Mouse (Mus musculus): ENCODE measurements at regions not wholly inside any gene's neighbourhood (a gene's known extent, or its start where the extent isn't known, plus 50 kb on each side); places are given as distances from the start of the nearest gene placed in this dataset.

- ATAC-seq (ENCODE audit: low FRiP score, low TSS enrichment): no peak
- TF ChIP-seq CTCF (IDR thresholded peaks at IDR 0.05; ENCODE audit: low read depth) (no peak), EP300 (optimal IDR thresholded peaks at IDR 0.05) (no peak)
- 87% methylated on average over 17 of the region's 17 CpGs for WGBS
- Histone ChIP-seq H3K9ac (ENCODE audit: low read length) (no peak overlapping the region), H3K27ac (replicated peaks) (no peak overlapping the region), H3K4me1 (replicated peaks; ENCODE audit: control insufficient read depth, insufficient read depth) (no peaks in the 10 kb centered on the region), H3K4me3 (ENCODE audit: low read depth, low read length) (no peak overlapping the region), H3K4me2 (replicated peaks; ENCODE audit: low read depth) (no peak overlapping the region), H3K27me3 (ENCODE audit: control insufficient read depth, insufficient read depth, low read length) (no peaks in the 10 kb centered on the region), H3K9me3 (ENCODE audit: control insufficient read depth, low read length) (no peaks in the 10 kb centered on the region), H3K36me3 (ENCODE audit: control insufficient read depth, insufficient read depth, low read length) (no peaks in the 10 kb centered on the region)
- DNase-seq (ENCODE audit: low spot score): no peak
These were observed 235.3 kb upstream of the Adgrl2 start for GRCm38 (mm10) chr3:149225684-149226083.

- no peak overlapping the region for H3K4me3 ChIP-seq (ENCODE audit: low read depth, low read length)
- WGBS: 50% methylated on average over 4 of the region's 4 CpGs
- no peak overlapping the region for H3K27ac ChIP-seq (replicated peaks)
- H3K4me1 ChIP-seq (replicated peaks; ENCODE audit: control insufficient read depth, insufficient read depth): peaks cover 6% of the 10 kb centered on the region; the same call in 1 of the 2 replicates
- no peaks in the 10 kb centered on the region for H3K36me3 ChIP-seq (ENCODE audit: control insufficient read depth, insufficient read depth, low read length)
- H3K27me3 ChIP-seq (ENCODE audit: control insufficient read depth, insufficient read depth, low read length): no peaks in the 10 kb centered on the region
- TF ChIP-seq EP300 (optimal IDR thresholded peaks at IDR 0.05): no peak
- TF ChIP-seq CTCF (IDR thresholded peaks at IDR 0.05; ENCODE audit: low read depth): no peak
- DNase-seq (ENCODE audit: low spot score) (no peak), ATAC-seq (ENCODE audit: low FRiP score, low TSS enrichment) (no peak)
- H3K9ac ChIP-seq (ENCODE audit: low read length): no peak overlapping the region
- H3K4me2 ChIP-seq (replicated peaks; ENCODE audit: low read depth): no peak overlapping the region
- H3K9me3 ChIP-seq (ENCODE audit: control insufficient read depth, low read length): no peaks in the 10 kb centered on the region
These were observed 233.9 kb upstream of the Adgrl2 start for GRCm38 (mm10) chr3:149224271-149224670.

- H3K27ac ChIP-seq (replicated peaks): no peak overlapping the region
- WGBS: 75% methylated on average over 5 of the region's 5 CpGs
- ATAC-seq (ENCODE audit: low FRiP score, low TSS enrichment): no peak
- no peak overlapping the region for H3K4me2 ChIP-seq (replicated peaks; ENCODE audit: low read depth)
- no peak overlapping the region for H3K9ac ChIP-seq (ENCODE audit: low read length)
- H3K4me3 ChIP-seq (ENCODE audit: low read depth, low read length): no peak overlapping the region
- no peak for DNase-seq (ENCODE audit: low spot score)
- H3K9me3 ChIP-seq (ENCODE audit: control insufficient read depth, low read length): no peaks in the 10 kb centered on the region
- peaks cover 6% of the 10 kb centered on the region; the same call in 1 of the 2 replicates for H3K4me1 ChIP-seq (replicated peaks; ENCODE audit: control insufficient read depth, insufficient read depth)
- no peak for TF ChIP-seq CTCF (IDR thresholded peaks at IDR 0.05; ENCODE audit: low read depth)
- TF ChIP-seq EP300 (optimal IDR thresholded peaks at IDR 0.05): no peak
- H3K36me3 ChIP-seq (ENCODE audit: control insufficient read depth, insufficient read depth, low read length): no peaks in the 10 kb centered on the region
- no peaks in the 10 kb centered on the region for H3K27me3 ChIP-seq (ENCODE audit: control insufficient read depth, insufficient read depth, low read length)
These were observed 233.4 kb upstream of the Adgrl2 start for GRCm38 (mm10) chr3:149223776-149224175.

GRCm38 (mm10) chr3:149220958-149221357 lies 230.6 kb upstream of the Adgrl2 start:
- Histone ChIP-seq H3K4me1 (replicated peaks; ENCODE audit: control insufficient read depth, insufficient read depth) (peaks cover 6% of the 10 kb centered on the region; the same call in 1 of the 2 replicates), H3K36me3 (ENCODE audit: control insufficient read depth, insufficient read depth, low read length) (no peaks in the 10 kb centered on the region), H3K4me2 (replicated peaks; ENCODE audit: low read depth) (no peak overlapping the region), H3K9ac (ENCODE audit: low read length) (no peak overlapping the region), H3K4me3 (ENCODE audit: low read depth, low read length) (no peak overlapping the region), H3K27ac (replicated peaks) (no peak overlapping the region), H3K27me3 (ENCODE audit: control insufficient read depth, insufficient read depth, low read length) (no peaks in the 10 kb centered on the region), H3K9me3 (ENCODE audit: control insufficient read depth, low read length) (no peaks in the 10 kb centered on the region)
- 73% methylated on average over 4 of the region's 4 CpGs for WGBS
- no peak for ATAC-seq (ENCODE audit: low FRiP score, low TSS enrichment)
- TF ChIP-seq CTCF (IDR thresholded peaks at IDR 0.05; ENCODE audit: low read depth) (no peak), EP300 (optimal IDR thresholded peaks at IDR 0.05) (no peak)
- DNase-seq (ENCODE audit: low spot score): no peak

- WGBS: 58% methylated on average over 8 of the region's 8 CpGs
- TF ChIP-seq EP300 (optimal IDR thresholded peaks at IDR 0.05): no peak
- TF ChIP-seq CTCF (IDR thresholded peaks at IDR 0.05; ENCODE audit: low read depth): no peak
- H3K27ac ChIP-seq (replicated peaks): 0 out of 2 replicates have a peak overlapping the region, but pooled peaks have one; percentile 14
- no peak overlapping the region for H3K4me3 ChIP-seq (ENCODE audit: low read depth, low read length)
- DNase-seq (ENCODE audit: low spot score) (no peak), ATAC-seq (ENCODE audit: low FRiP score, low TSS enrichment) (peak; percentile 3; the same call in 1 of the 2 replicates)
- no peak overlapping the region for H3K9ac ChIP-seq (ENCODE audit: low read length)
- H3K4me2 ChIP-seq (replicated peaks; ENCODE audit: low read depth): no peak overlapping the region
- no peaks in the 10 kb centered on the region for H3K36me3 ChIP-seq (ENCODE audit: control insufficient read depth, insufficient read depth, low read length)
- no peaks in the 10 kb centered on the region for H3K27me3 ChIP-seq (ENCODE audit: control insufficient read depth, insufficient read depth, low read length)
- H3K9me3 ChIP-seq (ENCODE audit: control insufficient read depth, low read length): no peaks in the 10 kb centered on the region
- H3K4me1 ChIP-seq (replicated peaks; ENCODE audit: control insufficient read depth, insufficient read depth): peaks cover 6% of the 10 kb centered on the region; the same call in 1 of the 2 replicates
These were observed 230.1 kb upstream of the Adgrl2 start for GRCm38 (mm10) chr3:149220304-149220951.
